Mouse (Mus musculus) spleen, adult 2 months (tissue): Measurements from ENCODE around the gene Tmem167b.

Experiments
- CTCF ChIP-seq: fragments of 200-500 bp; IDR thresholded peaks from 2 replicates; pipeline ENCODE4 v1.5.1; 2011; ENCODE audit warnings: mild to moderate bottlenecking, inconsistent platforms; ENCODE audit not compliant: insufficient read depth, insufficient read length, insufficient replicate concordance; ENCODE audit errors: extremely low read depth
- POLR2A ChIP-seq: fragments of 200-500 bp; IDR thresholded peaks from 2 replicates; pipeline ENCODE4 v1.6.1; 2011; ENCODE audit warnings: low read depth, low read length, inconsistent platforms

DNA sequence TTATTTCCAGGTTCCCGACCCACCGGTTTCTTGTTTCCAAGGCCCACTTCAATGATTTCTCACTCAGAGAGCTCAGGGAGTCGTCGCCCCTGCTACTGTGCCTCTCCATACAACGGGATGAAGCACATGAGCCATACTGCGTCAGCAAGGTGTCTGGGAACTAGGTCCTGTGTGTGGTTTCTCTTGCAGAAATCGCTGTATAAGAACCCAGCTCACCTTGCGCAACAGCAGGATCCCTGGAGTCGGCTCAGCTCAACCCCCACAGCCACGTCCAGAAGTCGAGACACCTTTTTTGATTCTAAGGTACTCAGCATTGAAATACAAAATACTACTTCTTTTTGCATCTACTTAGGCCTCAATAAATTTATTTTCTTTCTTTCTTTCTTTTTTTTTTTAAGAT lies 20.0 kb downstream of the Tmem167b start:
- no peak for TF ChIP-seq CTCF
- no peak for TF ChIP-seq POLR2A
